Mouse (Mus musculus) spleen, adult 12 weeks (tissue): ENCODE results near the gene Fam184a.

ENCODE experiments used
- DNase-seq: peaks from one replicate; pipeline ENCODE4 v3.0.0; 2022; ENCODE audit warnings: low spot score

The Fam184a gene

DNA sequence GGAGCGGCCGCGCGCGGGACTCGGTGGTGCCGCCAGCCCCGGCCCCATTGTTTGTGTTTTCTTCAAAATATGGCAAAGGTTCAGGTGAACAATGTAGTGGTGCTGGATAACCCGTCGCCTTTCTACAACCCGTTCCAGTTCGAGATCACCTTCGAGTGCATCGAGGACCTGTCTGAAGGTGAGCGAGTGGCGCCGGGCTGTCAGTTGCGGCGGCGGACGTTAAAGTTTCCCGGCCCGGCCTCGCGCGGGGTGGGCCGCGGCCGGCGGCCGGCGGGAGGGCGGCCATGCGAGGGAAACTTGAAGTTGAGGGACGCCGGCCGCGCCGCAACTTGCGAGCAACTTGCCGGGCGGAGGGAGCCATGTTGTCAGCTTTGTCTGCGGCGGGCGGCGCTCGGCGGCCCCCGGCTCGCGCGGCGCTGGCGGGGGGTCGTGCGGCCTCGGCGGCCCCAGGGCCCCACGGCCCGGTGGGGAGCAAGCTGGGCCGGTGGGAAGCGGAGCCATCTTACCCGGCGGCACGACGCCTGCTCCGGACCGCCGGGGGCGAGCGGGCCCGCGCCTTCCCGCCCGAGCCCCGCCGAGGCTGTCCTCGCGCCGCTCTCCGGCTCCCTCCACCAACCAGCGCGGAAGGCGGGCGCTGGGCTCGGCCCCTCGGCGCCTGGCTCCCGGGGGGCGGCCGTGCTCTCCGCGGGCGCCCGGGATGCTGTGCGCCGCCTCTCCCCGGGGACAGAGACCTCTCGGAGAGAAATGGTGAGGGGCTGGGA lies 153.6 kb downstream of the Fam184a start:
- DNase-seq: peak; percentile 42

DNA sequence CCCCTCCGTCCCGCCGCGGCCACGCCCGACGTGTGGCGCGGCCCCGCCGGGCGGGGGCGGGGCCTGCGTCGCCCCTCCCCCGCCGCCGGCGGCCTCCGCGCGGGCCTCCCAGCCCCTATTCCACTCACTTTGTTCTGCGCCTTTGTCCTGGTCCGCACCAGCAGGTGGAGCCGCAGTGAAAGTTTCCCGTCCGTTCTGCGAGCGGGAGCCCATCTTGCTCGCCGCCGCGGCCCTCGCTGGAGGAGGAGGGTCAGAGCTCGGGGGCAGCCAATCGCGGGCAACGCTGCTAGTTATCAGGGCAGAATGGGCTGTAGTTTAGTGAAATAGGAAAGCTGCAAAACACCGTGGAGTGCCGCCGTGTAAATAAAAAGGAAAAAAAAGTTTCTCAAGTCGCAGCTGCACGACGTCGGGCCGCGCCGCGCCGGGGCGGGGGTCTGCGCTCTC lies 154.2 kb downstream of the Fam184a start, which contains the start of gene Asf1a:
Gene Asf1a, plus strand, starts transcription at position 81 of the 444 bp plus-strand sequence.
- peak; percentile 92 for DNase-seq

DNA sequence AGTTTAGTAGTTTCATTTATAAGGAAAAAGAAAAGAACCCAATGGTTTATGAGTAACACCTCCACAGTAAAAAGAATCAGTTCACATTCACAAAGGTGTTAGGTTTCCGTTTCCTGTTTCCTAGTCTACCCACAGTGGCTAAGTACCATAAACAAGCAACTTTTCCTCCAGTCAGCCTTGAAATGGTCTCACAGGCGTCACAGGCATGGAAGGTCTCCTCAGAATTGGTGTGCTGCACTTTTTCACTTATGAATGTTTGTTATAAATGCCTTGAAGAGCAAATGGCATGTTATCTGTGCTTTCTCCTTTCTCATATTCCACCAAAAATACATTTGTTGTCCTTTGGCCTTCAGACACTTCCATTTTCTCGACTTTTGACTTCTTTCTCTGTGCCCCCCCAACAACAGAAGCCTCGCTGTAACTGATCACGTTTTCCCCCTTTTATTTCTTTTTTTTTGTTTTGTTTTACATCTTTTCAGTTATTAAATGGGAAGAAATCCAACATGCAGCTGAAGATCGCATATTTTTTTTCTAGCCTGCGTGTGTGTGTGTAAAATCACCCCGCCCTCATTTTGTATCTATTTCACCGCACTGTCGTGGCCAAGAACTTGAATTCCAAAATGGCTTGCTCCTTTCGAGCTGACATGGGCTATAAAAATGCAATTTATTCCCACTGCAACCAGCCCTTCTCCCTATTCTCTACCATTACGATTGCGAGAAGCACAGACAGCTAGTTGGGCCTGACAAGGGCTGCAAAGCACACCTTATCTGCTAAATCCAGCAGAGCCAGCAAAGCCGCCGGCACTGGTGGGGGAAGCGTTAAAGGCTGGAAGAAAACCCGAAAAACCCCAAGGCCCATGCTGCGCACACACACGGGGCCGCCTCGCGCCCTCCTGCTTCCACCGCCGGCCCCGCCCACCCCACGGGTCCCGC lies 154.9 kb downstream of the Fam184a start:
- DNase-seq: no peak

GRCm38 (mm10) chr10:53585777-53586176 lies 165.1 kb downstream of the Fam184a start:
- no peak for DNase-seq
